Mouse (Mus musculus) kidney, adult 18-20 months (tissue): ENCODE measurements around the gene Pitpnc1.

Experiments used
- DNase-seq: peaks from one replicate; pipeline ENCODE4 v3.0.0; 2021

The Pitpnc1 gene

DNA sequence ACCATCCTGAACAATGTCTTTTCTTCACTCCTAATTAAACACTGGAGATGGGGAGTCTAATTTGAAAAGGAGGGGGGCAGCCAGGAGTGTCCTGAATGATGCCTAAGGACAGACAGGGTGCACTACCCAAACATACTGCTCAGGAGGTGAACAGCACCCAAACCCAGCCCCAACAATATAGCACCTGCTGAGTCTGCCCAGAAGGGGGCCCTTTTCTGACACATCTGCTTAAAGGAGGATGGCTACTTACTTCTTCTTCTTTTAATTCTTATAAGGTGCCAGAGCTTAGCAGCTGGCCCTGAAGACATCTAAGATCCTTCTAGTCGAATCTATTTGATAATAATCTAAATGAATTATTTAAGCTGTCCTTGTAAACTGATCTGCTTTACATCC lies 247.3 kb downstream of the Pitpnc1 start:
- no peak for DNase-seq

DNA sequence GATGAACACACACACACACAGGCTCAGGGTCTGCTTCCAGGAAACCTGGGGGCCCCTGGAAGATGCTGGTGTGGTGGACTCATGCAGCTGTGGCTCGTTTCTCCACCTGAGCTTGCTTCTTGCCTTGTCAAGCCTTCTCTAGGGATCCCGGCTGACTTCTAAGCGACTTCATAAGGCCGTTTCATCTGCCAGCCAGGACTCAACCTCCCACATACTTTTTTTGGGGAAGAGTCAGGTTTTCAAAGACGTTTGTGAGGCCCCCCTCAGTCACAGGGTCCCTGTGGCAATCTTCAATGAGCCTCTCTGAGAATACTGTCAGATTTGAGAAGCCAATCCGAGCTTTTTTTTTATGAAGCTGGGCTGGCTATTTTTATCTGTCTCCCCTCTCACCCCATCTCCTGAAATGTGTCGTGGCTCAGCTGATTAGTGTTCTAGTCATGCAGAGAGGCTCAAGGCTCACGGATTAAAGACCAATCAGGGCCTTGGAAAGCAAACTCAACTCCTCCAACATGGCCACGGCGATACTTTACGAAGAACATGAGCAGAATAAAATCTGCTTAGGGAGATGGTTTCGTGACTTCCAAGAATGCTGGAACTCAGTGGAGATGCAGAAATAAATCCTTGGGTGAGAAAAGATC lies 247.8 kb downstream of the Pitpnc1 start:
- DNase-seq, result no peak

DNA sequence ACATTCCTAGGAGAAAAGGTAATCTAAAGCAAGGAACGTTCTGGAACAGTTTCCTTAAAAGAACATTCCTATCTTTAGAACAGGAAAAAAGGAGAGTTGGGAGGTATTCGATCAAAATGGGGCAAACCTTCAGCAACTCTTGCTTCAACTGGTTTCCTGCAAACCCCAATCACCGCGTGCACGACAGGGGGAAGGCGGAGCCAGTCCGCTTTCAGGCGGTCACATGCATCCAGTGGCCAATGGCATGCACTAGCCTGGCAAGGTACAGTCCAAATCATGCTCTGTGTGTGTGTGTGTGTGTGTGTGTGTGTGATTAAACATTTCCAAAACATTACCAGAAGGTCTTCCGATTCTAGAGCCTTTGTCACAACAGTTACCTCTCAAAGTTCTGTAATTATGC lies 255.4 kb downstream of the Pitpnc1 start:
- DNase-seq, result no peak

DNA sequence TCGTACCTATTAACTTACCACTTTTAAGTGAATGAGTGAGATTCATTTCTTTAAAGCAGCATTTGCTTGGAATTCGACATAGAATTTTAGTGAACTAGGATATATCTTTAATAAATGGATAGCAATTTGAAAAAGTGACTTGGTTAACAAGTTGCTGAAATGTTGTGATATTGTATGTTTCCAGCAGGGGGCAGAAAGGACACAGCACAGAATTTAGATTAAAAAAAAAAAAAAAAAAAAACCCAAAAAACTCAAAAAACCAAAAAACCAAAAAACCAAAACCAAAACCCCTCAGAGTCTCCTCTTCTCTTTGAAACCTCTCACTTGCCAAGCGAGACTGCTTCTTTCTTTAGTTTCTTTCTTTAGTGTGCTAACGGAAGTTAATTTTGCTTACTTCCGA lies 256.8 kb downstream of the Pitpnc1 start:
- no peak for DNase-seq

DNA sequence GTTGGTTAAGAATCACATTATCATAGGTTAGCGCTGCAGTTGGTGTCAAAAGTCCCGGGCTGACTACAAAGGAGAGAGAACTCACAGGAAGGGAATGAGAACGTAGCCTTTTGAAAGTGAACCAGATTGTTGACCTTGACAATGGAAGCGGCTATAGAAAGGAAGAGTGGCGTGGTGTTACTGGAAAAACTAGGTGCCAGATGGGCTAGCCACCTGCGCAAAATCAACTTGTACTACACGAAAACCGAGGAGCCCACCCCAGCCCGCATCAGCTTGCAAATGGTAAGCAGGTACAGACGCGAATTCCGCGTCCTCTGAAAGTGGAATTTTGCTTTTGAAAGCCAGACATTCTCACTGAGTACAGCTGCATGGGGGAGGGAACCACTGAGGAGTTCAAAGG lies 260.7 kb downstream of the Pitpnc1 start:
- no peak for DNase-seq

DNA sequence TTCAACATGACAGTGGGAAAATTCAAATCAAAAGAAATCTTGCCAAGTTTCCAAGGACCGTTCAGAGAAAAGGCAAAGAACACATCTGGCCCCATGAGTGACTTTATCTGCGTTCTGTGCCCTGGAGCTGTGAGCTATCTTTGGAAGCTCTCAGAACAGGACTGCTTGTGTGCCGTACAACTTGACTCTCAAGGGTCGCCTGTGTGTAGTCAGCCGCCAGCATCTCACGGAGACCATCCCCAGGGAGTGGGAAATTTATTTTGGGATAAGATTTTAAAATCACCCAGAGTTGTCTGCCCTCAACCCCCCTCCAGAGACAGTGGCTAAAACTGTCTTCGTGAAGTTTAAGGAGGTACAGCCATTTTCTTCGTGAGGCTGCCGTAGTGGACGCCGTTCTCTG lies 268.7 kb downstream of the Pitpnc1 start:
- DNase-seq, result no peak

DNA sequence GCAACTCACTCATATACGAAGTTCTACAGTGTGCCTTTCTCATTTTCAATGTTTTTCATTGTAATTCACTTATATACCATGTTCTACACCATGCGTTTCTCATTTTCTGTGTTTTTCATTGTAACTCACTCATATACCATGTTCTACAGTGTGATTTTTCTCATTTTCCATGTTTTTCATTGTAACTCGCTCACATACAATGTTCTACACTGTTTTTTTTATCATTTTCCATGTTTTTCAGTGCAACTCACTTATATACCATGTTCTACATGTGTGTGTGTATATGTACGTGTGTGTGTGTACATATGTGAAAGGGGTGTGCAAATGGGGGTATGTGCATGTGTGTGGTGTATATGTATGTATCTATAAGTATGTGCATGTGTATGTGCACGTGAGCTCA lies 271.2 kb downstream of the Pitpnc1 start:
- DNase-seq, result no peak

DNA sequence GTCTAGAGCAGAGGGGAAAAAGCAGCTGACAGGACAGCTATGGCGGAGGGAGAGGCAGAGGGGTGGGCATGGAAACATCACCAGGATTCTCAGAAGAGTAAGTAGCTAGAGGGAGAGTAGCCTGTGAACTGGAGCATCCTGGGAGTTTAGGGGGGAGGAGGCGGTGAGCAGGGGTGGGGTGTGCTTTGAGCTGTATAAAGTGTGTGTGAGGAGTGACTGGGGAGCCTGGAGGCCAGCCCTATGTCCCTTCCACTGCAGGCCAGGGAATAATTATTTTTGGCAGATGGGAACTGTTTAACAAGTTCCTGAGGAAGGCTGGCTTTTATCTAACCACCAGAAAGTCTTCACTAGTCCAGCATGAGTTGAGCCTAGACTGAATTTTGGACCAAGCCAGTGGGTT lies 275.2 kb downstream of the Pitpnc1 start:
- DNase-seq, result no peak

DNA sequence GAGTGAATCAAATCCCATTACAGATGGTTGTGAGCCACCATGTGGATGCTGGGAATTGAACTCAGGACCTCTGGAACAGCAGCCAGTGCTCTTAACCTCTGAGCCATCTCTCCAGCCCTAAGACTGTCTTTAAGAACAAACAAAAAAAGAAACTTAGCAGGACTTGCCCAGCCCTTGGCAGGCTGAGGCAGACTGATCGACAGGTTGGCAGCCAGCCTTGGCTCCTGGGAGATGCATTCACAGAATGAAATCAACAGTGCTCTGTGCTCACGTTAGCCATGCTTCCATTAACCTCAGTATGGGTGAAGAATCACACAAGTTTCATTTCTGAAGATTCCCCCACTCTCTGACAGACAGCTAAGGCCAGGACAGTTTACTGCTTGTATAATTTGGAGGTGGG lies 280.1 kb downstream of the Pitpnc1 start:
- DNase-seq, result no peak

DNA sequence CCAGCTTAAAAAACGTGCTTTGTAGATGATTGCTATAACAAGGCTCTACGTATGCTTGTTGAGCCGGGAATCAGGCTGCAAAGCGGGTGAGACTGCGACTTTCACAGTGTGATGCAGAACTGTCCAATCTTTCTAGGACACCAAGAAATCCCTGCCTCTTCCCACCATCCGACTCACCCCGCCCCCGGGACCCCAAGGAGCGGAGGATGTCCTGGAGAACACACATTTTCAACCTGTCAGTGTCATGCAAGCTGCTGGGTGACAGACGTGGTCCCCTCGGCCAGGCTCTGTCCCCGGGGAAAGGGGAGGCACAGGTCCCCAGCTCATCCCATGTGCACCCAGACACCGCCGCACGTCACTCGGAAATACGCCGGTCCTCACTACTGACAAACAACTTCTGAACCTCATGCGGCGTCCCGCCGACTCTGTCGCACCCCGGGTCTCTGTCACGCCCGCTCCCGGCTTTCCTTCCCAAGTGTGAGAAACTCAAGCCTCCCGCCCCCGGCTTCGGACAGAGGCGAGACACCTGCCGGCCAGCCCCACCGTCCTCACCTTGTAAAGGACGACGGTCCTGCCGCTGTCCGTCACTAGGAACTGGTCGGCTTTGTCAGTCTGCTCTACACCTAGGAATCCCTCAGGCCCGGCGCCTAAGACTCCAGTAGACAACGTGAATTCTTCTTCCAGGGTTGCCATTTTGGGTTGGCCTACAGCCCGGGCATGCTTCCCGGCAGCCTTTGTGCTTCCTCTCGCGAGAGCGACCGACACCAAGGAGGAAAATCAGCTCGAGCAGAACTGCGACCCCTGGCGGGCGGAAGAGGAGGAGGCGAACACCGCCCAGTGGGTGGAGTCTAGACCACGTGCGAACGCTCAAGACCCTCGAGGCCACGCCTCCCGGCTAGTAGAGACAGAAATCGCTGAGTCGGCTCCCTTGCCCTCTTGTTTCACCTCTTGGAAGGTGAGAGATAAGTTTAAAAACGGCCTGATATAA lies 281.6 kb downstream of the Pitpnc1 start, which contains the start of gene Nol11:
Gene Nol11, minus strand, starts transcription at position 817 of the 988 bp plus-strand sequence.
- peak; percentile 100 for DNase-seq

DNA sequence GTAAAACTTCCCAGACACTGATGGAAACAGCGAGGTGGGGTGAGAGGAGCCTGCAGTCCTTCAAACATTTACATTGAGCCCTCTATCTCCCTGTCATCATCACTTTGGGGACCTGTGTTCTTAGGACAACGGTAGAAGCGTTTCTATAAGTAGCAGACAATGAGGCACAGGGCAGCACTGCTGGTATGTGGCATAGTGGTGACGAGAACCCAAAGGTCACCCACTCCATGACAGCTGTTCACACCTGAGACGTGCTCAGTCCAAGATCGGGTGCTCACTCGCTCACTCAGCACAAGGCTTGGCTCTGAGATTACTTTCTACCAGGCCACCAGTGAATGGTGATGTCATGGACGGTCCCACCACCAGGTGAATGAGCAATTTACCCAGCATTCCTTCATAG lies 286.7 kb downstream of the Pitpnc1 start:
- DNase-seq, result no peak

DNA sequence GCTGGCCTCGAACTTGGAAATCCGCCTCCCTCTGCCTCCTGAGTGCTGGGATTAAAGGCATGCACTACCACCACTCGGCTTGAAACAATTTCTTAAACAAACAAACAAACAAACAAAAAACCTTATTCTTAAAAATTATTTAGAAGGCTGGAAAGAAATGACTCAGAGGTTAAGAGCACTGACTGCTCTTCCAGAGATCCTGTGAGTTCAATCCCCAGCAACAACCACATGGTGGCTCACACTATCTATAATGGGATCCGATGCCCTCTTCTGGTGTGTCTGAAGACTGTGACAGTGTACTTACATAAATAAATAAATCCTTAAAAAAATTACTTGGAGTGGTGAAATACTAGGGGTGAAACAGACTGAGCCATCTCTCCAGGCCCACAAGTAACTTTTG lies 309.3 kb downstream of the Pitpnc1 start:
- no peak for DNase-seq

DNA sequence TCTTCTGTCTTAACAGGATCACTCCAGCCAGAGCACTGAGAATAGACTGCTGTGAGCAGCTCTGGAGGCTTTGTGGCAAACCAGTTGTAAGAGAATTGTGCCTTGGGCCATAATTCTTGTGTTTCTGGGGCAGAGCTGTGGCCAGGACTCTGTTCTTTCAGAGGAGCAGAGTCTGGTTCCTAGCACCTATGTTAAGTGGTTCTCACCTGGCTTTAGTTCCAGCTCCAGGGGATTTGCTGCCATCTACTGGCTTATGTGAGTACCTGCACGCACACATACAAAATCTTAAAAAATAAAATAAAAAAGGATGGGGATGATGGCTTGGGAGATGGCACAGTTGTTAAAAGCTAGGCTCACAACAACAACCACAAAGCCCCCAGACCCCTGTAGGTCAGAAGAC lies 311.5 kb downstream of the Pitpnc1 start:
- DNase-seq, result no peak
